Mouse (Mus musculus): Measurements from ENCODE around the gene Spop.
"Not testable (repeated sequence)": the region's sequence is repeated elsewhere in the genome, so short reads cannot be mapped to it uniquely, and the experiment has no call there.

Spop gene

GRCm38 (mm10) chr11:95500412-95500811 lies 86.5 kb downstream of the Spop start:
- no peak for DNase-seq

DNA sequence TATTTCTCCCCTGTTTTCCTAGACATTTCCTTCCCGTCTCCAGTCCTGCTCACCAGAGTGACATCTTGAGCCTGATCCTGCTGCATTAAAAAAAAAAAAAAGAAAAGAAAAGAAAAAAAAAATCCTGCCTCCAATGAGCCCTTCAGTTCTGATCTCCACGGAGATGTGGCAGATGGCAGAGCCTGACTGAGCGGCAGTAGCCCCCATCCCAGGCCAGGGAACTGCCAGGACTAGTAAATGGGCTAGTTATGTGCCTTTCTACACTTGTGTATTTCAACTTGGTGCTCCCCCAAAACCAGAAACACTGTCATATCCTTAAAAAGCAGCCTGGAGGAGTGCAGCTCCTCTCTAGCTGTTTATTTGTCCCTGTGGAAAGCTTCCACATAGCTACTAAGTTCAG lies 87.0 kb downstream of the Spop start:
- DNase-seq: no peak

- not testable (repeated sequence) for DNase-seq
Observed at GRCm38 (mm10) chr11:95501826-95502225, 87.9 kb downstream of the Spop start.

DNA sequence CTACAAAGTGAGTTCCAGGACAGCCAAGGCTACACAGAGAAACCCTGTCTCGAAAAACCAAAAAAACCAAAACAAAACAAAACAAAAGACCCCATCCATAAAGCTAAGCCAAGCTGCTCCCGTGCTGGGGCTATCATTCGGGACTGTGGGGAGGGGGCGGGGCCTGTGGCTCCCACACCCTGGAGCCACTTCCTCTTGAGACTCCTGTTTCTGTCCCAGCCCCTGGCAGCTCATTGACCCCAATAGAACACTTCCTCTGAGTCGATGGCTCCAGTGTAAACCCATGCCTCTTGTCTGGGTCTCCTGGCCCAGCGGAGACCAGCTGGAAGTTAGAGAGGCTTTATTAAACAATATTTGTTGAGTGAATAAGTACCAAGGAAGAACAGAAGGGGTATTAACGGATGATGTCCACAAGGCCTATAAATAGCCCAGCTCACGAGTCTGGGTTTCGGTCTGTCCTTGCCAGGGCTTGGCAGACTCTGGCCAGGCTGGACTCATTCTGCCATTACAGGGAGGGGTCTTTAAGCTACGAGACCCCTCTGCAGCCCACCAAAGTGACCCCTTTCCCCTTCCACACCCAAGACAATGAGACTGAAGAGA lies 89.8 kb downstream of the Spop start:
- no peak for DNase-seq

DNA sequence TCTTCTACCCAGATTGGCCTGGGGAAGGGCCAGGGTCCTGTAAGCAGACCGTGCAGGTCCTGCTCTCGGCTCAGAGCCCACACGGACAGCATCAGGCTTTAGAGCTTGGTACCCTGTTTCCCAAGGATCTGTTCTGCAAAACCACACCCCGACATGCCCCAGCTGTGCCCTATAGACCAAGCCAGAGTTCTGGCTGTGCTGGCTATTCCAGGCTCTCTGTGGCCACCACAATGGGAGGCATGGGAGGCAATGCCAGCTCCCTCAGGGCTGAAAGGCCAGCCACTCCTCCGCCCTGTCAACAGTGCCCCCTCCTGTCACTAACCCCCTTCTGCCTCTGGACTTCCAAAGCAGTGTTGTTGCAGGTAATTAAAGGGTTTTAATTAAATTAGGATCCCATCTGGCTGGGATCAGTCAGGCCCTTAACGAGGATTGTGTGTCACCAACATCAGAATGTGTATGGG lies 90.4 kb downstream of the Spop start:
- no peak for DNase-seq

- DNase-seq: no peak
Observed at GRCm38 (mm10) chr11:95507041-95507716, 93.3 kb downstream of the Spop start.

DNA sequence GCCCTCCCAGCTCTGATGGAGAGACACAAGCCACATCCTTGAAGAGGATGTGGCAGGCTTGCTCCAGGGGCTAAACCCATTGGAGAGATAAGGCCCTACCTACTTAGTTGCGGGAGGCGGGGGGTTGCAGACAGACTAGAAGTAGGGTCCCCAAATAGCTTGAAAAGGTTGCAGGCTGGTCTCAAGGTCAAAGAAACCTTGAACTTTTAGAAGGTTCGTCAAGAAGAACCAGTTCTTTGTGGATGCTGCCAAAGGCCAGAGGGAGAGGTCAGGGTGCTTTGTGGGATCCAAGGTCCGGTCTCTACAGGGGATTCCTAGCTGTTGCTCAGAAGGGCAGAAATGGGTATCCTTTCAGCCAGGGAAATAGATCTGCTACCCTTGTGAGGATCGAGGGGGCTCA lies 93.9 kb downstream of the Spop start:
- no peak for DNase-seq

- no peak for DNase-seq
Observed at GRCm38 (mm10) chr11:95508211-95508926, 94.5 kb downstream of the Spop start.

GRCm38 (mm10) chr11:95509126-95509717 lies 95.3 kb downstream of the Spop start:
- DNase-seq: no peak

- DNase-seq: no peak
Observed at GRCm38 (mm10) chr11:95510631-95511030, 96.8 kb downstream of the Spop start.

DNA sequence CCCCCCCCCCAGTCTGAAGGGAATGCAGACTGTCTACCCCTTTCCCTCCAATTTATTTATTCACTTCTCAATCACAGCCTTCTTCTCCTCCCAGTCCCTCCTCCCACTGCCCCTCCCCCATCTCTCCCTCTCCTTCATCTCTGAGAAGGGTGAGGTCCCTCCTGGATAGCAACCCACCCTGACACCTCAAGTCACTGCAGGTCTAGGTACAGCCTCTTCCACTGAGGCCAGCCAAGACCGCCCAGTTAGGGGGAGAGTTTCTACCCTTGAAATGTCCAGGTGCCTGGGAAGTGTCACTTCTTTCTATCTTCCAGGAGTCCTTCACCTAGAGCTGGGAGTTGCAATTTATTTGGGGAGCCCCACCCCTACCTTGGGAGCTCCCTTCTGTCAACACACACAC lies 98.0 kb downstream of the Spop start:
- DNase-seq: no peak

- no peak for DNase-seq
Observed at GRCm38 (mm10) chr11:95512383-95512782, 98.5 kb downstream of the Spop start.

DNA sequence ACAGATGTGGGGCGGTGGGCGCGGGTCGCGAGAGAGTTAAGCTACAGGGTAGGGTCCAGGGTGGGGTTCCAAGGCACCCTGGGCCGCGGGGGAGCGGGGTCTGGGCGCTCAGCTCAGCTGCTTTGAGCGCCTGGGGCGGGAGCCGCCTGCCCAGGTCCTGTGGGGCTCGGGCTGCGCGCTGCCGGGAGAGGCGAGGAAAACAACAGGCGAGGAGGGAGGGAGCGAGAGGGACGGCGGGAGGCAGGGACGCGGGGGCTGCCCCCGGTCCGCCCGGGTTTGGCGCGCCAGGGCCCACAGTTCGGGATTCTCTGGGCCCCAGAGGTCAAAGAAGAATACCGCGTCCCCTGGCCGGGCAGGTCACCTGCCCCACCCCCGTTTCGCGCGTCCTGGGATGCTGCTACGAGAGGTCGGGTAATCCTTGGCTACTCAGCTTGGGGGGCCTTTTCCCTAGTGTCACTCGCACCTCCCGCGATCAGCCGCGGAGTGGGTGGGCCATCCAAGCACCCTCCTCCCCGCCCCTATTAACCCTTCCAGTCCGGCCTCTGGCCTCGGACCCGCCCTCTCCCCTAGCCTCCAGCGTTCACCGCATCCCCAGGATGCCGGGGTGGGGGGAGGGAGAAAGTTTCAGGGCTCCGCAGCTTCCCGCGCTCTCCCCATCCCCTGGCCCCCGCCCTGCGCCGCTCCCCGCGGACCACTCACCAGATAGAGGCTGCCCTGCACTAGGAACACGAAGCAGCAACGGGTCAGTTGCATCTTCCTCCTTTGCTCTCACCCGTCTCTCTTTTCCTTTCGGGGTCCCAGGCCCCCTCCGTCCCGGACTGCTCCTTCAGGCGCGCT lies 99.8 kb downstream of the Spop start:
- no peak for DNase-seq

- DNase-seq: peak; percentile 75
Observed at GRCm38 (mm10) chr11:95514298-95514861, 100.5 kb downstream of the Spop start, which contains the start of gene Nxph3. TSS of gene Nxph3 (minus strand) at chr11:95514570.

DNA sequence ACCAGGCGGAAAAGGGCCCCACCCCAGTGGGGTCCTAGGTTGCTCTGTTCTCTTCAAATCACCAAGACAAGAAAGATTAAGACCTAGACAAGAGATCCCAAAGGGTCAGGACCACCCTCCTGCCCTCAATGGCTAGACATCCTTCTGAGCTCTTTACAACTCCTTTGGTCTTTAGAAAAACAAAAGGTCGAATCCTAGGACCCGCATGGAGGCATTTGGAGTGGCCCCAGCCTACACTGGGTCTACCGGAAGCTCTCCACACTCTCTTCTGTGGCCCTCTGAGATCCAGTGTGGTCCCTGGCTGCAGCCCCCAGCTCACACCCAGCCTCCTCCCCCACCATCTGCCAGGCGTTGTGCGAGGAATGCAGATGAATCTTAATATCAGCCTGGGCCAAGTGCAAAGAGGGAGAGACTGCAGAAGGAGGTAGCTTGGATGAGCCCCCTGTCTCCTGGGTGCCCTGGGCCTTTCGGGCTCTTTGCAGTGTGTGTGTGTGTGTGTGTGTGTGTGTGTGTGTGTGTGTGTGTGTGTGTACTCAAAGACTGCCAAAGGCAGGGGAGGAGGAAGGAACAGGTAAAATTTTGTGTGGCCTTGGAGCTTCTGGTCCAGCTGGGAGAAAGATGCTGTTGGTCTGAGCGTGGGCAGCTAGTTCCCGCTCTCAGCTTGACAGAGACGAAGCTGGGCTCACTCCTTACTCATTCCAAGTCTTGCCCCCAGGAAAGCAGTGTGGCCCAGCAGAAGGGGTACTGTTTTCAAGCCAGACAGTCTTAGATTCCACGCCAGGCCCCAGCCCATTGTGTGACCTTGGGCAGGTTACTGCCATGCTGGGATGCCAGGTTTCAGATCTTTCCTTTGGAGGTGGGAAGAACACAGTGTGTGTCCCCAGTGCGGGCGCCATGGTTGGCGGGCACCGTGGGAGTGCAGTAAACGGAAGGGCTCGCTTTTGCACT lies 101.8 kb downstream of the Spop start:
- DNase-seq: no peak

- no peak for DNase-seq
Observed at GRCm38 (mm10) chr11:95516491-95516911, 102.6 kb downstream of the Spop start.

DNA sequence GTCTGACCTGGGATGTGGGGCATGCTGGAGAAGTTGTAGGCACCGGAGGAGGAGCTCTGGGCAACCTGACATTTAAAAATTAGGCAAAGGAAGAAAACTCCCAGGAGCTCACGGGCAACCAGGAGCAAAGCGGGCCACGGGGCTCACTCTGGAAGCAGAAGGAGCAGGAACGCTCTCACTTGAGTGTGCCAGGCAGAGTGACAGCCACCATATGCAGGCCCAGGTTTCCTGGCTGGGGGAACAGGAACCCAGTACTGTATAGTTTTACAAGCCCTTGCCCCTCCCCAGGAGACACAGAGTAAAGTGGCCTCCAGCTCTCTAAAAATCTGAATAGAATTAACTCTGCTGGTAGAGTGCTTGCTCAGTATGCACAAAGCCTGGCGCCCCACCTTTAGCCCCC lies 103.3 kb downstream of the Spop start:
- DNase-seq: no peak

GRCm38 (mm10) chr11:95519299-95519698 lies 105.4 kb downstream of the Spop start:
- DNase-seq: no peak

DNA sequence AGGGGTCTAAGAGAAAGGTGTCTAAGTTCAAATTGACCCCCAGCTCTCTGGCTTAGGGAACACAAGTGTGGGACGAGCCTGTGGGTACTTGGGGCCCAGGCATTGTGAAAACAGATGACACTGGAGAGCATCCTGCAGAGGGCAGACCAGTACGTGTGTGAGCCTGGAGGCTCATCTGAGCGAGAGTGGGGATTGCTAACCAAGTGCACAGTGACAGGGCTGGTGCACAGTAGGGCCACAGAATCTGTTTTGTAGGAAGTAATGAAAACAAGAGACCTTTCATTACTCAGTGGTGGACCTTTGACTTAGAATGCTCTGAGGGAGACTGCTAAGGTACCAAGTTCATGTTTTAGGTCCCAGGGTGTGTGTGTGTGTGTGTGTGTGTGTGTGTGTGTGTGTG lies 106.1 kb downstream of the Spop start:
- no peak for DNase-seq

- peak; percentile 89 for DNase-seq
Observed at GRCm38 (mm10) chr11:95520456-95521072, 106.7 kb downstream of the Spop start.

GRCm38 (mm10) chr11:95521563-95521962 lies 107.7 kb downstream of the Spop start:
- DNase-seq: peak; percentile 83

Measured in kidney, adult 18-20 months (tissue).